Mouse (Mus musculus) kidney, embryonic 15.5 days (tissue): ENCODE measurements at regions not wholly inside any gene's neighbourhood (a gene's known extent, or its start where the extent isn't known, plus 50 kb on each side); places are given as distances from the start of the nearest gene placed in this dataset.

Experiments used
- ATAC-seq: fragments of 200-750 bp; cut with Nextera tagmentation; replicated peaks from 2 replicates; pipeline ENCODE4 v1.8.0; 2017; ENCODE audit warnings: moderate TSS enrichment; ENCODE audit not compliant: low FRiP score
- H3K27ac ChIP-seq: fragments of 300-500 bp; sonication (generic); 2 replicates; pipeline ENCODE4 v1.5.1; 2015; ENCODE audit warnings: mild to moderate bottlenecking, inconsistent platforms
- H3K27me3 ChIP-seq: fragments of 300-500 bp; sonication (generic); 2 replicates; pipeline ENCODE4 v1.6.1; 2015; ENCODE audit warnings: inconsistent platforms
- H3K36me3 ChIP-seq: fragments of 300-500 bp; sonication (generic); 2 replicates; pipeline ENCODE4 v1.6.1; 2015; ENCODE audit warnings: inconsistent platforms
- H3K4me1 ChIP-seq: fragments of 300-500 bp; sonication (generic); 2 replicates; pipeline ENCODE4 v1.6.1; 2015; ENCODE audit warnings: inconsistent platforms
- H3K4me2 ChIP-seq: fragments of 300-500 bp; sonication (generic); 2 replicates; pipeline ENCODE4 v1.6.1; 2015; ENCODE audit warnings: moderate library complexity, mild to moderate bottlenecking, inconsistent platforms
- H3K4me3 ChIP-seq: fragments of 300-500 bp; sonication (generic); replicated peaks from 2 replicates; pipeline ENCODE4 v1.5.1; 2015; ENCODE audit warnings: mild to moderate bottlenecking, inconsistent platforms
- H3K9ac ChIP-seq: fragments of 300-500 bp; sonication (generic); 2 replicates; pipeline ENCODE4 v1.6.1; 2015; ENCODE audit warnings: mild to moderate bottlenecking, inconsistent platforms
- H3K9me3 ChIP-seq: fragments of 300-500 bp; sonication (generic); replicated peaks from 2 replicates; pipeline ENCODE4 v1.6.1; 2016; ENCODE audit warnings: inconsistent platforms
- WGBS: fragments of 180-500 bp; shearing (Covaris S2); methylation state at CpG from one replicate; pipeline ENCODE4 v1.1.7; 2015; ENCODE audit warnings: mixed read lengths; 5-methylcytosine and 5-hydroxymethylcytosine counted together

- 87% methylated on average over 4 of the region's 4 CpGs for WGBS
- no peak for ATAC-seq
- H3K36me3 ChIP-seq, result no peaks in the 10 kb centered on the region
- no peak overlapping the region for H3K27ac ChIP-seq
- no peaks in the 10 kb centered on the region for H3K4me1 ChIP-seq
- H3K4me3 ChIP-seq, result no peak overlapping the region
- H3K9me3 ChIP-seq, result no peaks in the 10 kb centered on the region
- no peak overlapping the region for H3K9ac ChIP-seq
- no peak overlapping the region for H3K4me2 ChIP-seq
- H3K27me3 ChIP-seq, result no peaks in the 10 kb centered on the region
Measured at GRCm38 (mm10) chr6:53233777-53234176, 53.3 kb upstream of the Creb5 start.

DNA sequence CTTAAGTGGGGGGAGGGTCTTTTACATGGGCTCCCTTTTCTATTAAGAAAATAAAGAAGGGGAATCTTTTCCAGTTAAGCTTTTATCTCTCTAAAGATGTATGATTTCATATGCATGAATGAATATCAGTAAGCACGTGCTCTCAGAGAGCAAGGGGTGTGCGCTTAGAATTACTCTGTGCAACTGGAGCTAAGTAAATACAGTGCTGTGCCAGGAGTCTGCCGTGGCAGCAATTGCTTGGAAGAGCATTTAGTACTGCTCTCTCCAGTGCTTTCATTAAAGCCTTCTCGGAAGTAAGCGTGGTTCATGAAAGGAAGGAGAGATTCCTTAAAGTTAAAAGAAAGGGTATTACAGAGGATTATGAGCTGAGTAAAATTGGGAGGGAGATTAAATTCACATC lies 54.5 kb upstream of the Creb5 start:
- no peaks in the 10 kb centered on the region for H3K9me3 ChIP-seq
- no peak overlapping the region for H3K4me2 ChIP-seq
- H3K36me3 ChIP-seq, result no peaks in the 10 kb centered on the region
- 62% methylated on average over 5 of the region's 5 CpGs for whole genome bisulfite sequencing
- no peak overlapping the region for H3K9ac ChIP-seq
- no peak overlapping the region for H3K27ac ChIP-seq
- H3K4me3 ChIP-seq, result no peak overlapping the region
- H3K27me3 ChIP-seq, result no peaks in the 10 kb centered on the region
- ATAC-seq, result no peak
- no peaks in the 10 kb centered on the region for H3K4me1 ChIP-seq

- 44% methylated on average over 6 of the region's 6 CpGs for WGBS
- H3K27me3 ChIP-seq, result no peaks in the 10 kb centered on the region
- H3K4me1 ChIP-seq, result no peaks in the 10 kb centered on the region
- H3K4me2 ChIP-seq, result no peak overlapping the region
- no peak overlapping the region for H3K27ac ChIP-seq
- no peaks in the 10 kb centered on the region for H3K9me3 ChIP-seq
- no peak overlapping the region for H3K9ac ChIP-seq
- no peak for ATAC-seq
- no peaks in the 10 kb centered on the region for H3K36me3 ChIP-seq
- H3K4me3 ChIP-seq, result no peak overlapping the region
Measured at GRCm38 (mm10) chr6:53229350-53229749, 57.7 kb upstream of the Creb5 start.

- ATAC-seq, result no peak
- Histone ChIP-seq H3K4me1 (peaks cover 2% of the 10 kb centered on the region; the same call in 1 of the 2 replicates), H3K4me3 (no peak overlapping the region), H3K9ac (no peak overlapping the region), H3K27me3 (no peaks in the 10 kb centered on the region), H3K9me3 (no peaks in the 10 kb centered on the region), H3K27ac (no peak overlapping the region), H3K36me3 (no peaks in the 10 kb centered on the region), H3K4me2 (no peak overlapping the region)
- 78% methylated on average over 8 of the region's 8 CpGs for WGBS
Measured at GRCm38 (mm10) chr6:53222104-53222503, 65.0 kb upstream of the Creb5 start.

DNA sequence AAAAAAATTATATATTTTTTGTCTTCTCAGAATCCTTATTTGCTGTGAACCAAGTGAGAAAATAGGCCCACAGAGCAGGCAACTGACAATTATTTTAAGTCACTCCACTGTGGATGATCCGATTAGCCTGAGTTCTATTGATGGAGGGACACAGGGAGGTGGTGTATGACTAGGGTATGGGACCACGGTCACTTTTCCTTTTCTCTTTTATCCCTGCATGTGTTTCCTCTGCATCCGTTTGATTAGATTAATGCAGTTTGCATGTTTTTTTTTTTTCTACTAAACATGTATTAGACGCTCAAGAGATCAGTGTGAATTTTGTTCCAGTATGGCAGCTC lies 65.4 kb upstream of the Creb5 start:
- Histone ChIP-seq H3K27me3 (no peaks in the 10 kb centered on the region), H3K9ac (no peak overlapping the region), H3K4me2 (no peak overlapping the region), H3K27ac (no peak overlapping the region), H3K36me3 (no peaks in the 10 kb centered on the region), H3K9me3 (no peaks in the 10 kb centered on the region), H3K4me1 (peaks cover 2% of the 10 kb centered on the region; the same call in 1 of the 2 replicates), H3K4me3 (no peak overlapping the region)
- WGBS, result 86% methylated on average over 4 of the region's 4 CpGs
- ATAC-seq, result no peak

- Histone ChIP-seq H3K9ac (no peak overlapping the region), H3K4me2 (no peak overlapping the region), H3K4me3 (no peak overlapping the region), H3K4me1 (peaks cover 2% of the 10 kb centered on the region; the same call in 1 of the 2 replicates), H3K36me3 (no peaks in the 10 kb centered on the region), H3K27ac (no peak overlapping the region), H3K9me3 (no peaks in the 10 kb centered on the region), H3K27me3 (no peaks in the 10 kb centered on the region)
- 74% methylated on average over 18 of the region's 18 CpGs for WGBS
- ATAC-seq, result no peak
Measured at GRCm38 (mm10) chr6:53220784-53221667, 66.0 kb upstream of the Creb5 start.

DNA sequence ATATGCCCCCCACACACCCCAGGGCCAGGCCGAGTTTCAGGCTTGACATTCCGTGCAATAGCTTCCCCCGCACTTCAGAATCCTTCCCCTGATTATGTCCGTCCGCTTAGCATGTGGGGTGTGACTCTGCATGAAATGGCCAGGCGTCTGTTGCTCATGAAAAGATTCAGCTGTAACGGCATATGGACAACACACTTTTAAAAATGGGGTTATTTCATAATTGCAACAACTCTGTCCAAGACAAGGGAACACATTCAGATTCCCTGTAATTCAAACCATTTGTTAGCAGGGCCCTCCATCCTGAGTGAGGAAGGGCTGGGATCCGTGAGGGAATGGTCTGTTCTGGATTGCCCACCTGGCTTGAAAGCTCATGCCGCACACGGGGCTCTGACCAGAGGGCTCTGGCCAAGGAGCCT lies 68.2 kb upstream of the Creb5 start:
- no peaks in the 10 kb centered on the region for H3K27me3 ChIP-seq
- no peak overlapping the region for H3K27ac ChIP-seq
- H3K9me3 ChIP-seq, result no peaks in the 10 kb centered on the region
- 63% methylated on average over 10 of the region's 10 CpGs for WGBS
- no peak overlapping the region for H3K4me2 ChIP-seq
- ATAC-seq, result no peak
- H3K4me3 ChIP-seq, result no peak overlapping the region
- no peaks in the 10 kb centered on the region for H3K36me3 ChIP-seq
- H3K9ac ChIP-seq, result no peak overlapping the region
- H3K4me1 ChIP-seq, result peaks cover 2% of the 10 kb centered on the region; the same call in 1 of the 2 replicates

DNA sequence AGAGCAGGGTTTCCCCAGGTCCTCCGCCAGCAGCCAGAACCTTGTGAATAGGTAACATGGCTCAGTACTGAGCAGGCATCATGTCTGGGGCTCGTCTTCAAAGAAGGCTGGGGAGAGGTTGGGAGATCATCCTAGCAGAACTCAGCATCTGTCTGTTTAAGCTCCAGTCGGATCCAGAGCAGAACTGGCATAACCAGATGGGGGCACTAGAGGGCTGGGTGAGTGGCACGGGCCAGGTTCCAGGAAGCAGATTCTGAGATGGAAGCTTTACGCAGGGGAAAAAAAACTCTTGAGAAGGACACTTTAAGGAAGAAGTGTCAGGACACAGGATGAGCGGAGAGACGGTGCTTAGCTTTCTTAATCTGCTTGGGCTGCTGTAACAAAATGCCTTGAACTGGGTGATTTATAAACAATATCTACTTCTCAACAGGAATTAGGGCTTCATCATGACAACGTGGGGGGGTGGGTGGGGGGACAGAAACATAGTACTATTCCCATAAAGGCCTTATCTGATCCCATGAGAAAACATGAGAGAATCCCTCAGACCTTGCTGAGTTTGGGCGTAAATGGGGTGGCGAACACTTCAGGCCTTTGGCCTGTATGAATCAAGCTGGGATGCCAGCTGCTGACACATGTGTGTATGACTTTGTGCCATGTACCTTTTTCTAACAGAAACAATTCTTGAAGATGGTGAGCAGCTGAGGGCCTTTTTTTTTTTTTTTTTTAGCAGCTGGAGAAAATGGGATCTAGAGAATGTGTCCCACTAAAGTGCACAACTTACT lies 69.6 kb upstream of the Creb5 start:
- ATAC-seq, result no peak
- H3K4me2 ChIP-seq, result no peak overlapping the region
- H3K27ac ChIP-seq, result no peak overlapping the region
- H3K9me3 ChIP-seq, result no peaks in the 10 kb centered on the region
- H3K36me3 ChIP-seq, result no peaks in the 10 kb centered on the region
- peaks cover 2% of the 10 kb centered on the region; the same call in 1 of the 2 replicates for H3K4me1 ChIP-seq
- WGBS, result 56% methylated on average over 10 of the region's 10 CpGs
- H3K4me3 ChIP-seq, result no peak overlapping the region
- no peaks in the 10 kb centered on the region for H3K27me3 ChIP-seq
- H3K9ac ChIP-seq, result no peak overlapping the region

DNA sequence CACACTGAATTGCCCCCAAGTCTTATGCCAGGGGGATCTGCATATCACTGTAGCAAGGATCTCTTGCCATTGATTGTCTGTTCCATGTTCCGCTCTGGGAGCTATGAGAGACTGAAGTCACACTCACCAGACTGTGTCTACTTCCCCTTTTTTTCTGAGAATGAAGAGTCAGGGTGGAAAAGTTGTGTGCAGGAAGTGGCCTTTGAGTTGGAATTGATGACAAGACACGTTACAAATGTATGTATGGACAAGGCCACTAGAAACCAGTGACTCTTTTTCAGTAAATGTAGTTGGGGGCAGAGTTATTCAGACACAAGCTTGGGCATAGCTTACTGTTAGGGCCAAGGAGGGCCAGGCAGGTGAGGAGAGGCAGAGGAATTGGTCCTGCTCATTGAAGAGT lies 70.4 kb upstream of the Creb5 start:
- no peak overlapping the region for H3K27ac ChIP-seq
- H3K27me3 ChIP-seq, result no peaks in the 10 kb centered on the region
- H3K9me3 ChIP-seq, result no peaks in the 10 kb centered on the region
- no peak overlapping the region for H3K4me2 ChIP-seq
- ATAC-seq, result no peak
- H3K4me3 ChIP-seq, result no peak overlapping the region
- WGBS, result 77% methylated on average over 2 of the region's 2 CpGs
- peaks cover 8% of the 10 kb centered on the region for H3K4me1 ChIP-seq
- H3K9ac ChIP-seq, result no peak overlapping the region
- no peaks in the 10 kb centered on the region for H3K36me3 ChIP-seq

- H3K36me3 ChIP-seq, result no peaks in the 10 kb centered on the region
- H3K9me3 ChIP-seq, result no peaks in the 10 kb centered on the region
- H3K9ac ChIP-seq, result no peak overlapping the region
- no peaks in the 10 kb centered on the region for H3K27me3 ChIP-seq
- peaks cover 14% of the 10 kb centered on the region for H3K4me1 ChIP-seq
- no peak for ATAC-seq
- H3K27ac ChIP-seq, result 0 out of 2 replicates have a peak overlapping the region, but pooled peaks have one; percentile 22
- WGBS, result 42% methylated on average over 3 of the region's 3 CpGs
- H3K4me2 ChIP-seq, result no peak overlapping the region
- H3K4me3 ChIP-seq, result no peak overlapping the region
Measured at GRCm38 (mm10) chr6:53211420-53211819, 75.7 kb upstream of the Creb5 start.

- Histone ChIP-seq H3K36me3 (no peaks in the 10 kb centered on the region), H3K27ac (no peak overlapping the region), H3K27me3 (no peaks in the 10 kb centered on the region), H3K4me1 (peaks cover 14% of the 10 kb centered on the region), H3K9ac (no peak overlapping the region), H3K4me2 (no peak overlapping the region), H3K4me3 (no peak overlapping the region), H3K9me3 (no peaks in the 10 kb centered on the region)
- ATAC-seq, result no peak
- WGBS, result 57% methylated on average over 6 of the region's 6 CpGs
Measured at GRCm38 (mm10) chr6:53209398-53209797, 77.7 kb upstream of the Creb5 start.

DNA sequence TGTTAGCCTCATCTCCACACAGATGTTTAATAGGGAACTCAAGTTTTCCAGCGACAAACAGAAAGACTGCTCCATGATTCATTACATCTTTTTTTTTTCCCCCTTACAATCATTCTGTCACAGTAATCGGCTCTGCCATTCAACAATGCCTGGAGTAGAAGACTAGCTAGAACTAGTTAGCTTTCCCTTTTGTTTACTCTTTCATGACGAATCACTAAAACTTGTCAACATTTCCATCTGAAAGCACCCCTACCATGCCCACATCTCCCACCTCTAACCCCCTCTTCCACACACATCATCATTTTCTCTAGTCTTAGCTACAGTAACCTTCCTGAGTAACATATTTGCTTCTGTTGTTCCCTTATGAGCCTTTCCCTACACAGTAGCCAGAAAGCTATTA lies 78.6 kb upstream of the Creb5 start:
- Histone ChIP-seq H3K36me3 (no peaks in the 10 kb centered on the region), H3K4me2 (no peak overlapping the region), H3K4me3 (no peak overlapping the region), H3K27ac (no peak overlapping the region), H3K9ac (no peak overlapping the region), H3K9me3 (no peaks in the 10 kb centered on the region), H3K27me3 (no peaks in the 10 kb centered on the region), H3K4me1 (peaks cover 14% of the 10 kb centered on the region)
- ATAC-seq, result no peak
- WGBS, result 64% methylated on average over 3 of the region's 3 CpGs
